Mouse (Mus musculus): ENCODE data around the gene St6galnac5. TPM values are rescaled to one million over a fixed set of nuclear protein-coding genes. Genes with fewer than 3 reads are reported as not detected.
A peak's percentile ranks its signal among the peaks of the same experiment; 100 is the strongest.

St6galnac5 gene
- polyA plus RNA-seq, 1 experiment from 2014 or later, result 25.9 TPM

DNA sequence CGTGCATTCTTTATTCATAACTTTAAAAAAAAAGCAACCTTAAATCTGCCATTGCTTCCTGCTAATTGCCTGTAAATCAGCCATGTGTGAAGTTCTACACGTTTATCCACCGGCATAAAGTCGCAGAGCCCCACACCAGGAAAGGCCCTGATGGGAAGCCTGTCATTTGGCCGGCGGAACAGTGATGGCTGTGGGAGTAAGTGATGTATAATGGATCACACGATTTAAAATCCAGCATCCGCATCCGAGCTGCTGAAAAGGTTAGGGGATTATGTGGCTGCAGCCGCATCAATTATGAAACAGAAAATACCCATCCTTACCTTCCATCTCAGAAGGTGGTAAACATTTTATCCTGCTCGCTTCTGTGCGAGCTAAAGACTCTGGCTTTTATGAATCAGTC is 110.0 kb downstream of the St6galnac5 start:
- WGBS, result 24% methylated on average over 12 of the region's 12 CpGs
- Histone ChIP-seq H3K9ac (ENCODE audit: low read depth, low read length) (no peak overlapping the region), H3K36me3 (ENCODE audit: control insufficient read depth, insufficient read depth, low read length) (no peaks in the 10 kb centered on the region), H3K27ac (ENCODE audit: low read length) (peak overlapping the region; percentile 73), H3K4me3 (ENCODE audit: low read depth, low read length) (no peak overlapping the region), H3K27me3 (ENCODE audit: control insufficient read depth, insufficient read depth, low read depth, low read length) (no peaks in the 10 kb centered on the region), H3K4me1 (ENCODE audit: control insufficient read depth, insufficient read depth, low read length) (peaks cover 21% of the 10 kb centered on the region), H3K9me3 (replicated peaks; ENCODE audit: control insufficient read depth, low read length, poor library complexity, severe bottlenecking) (no peaks in the 10 kb centered on the region), H3K4me2 (ENCODE audit: low read length) (peak overlapping the region; percentile 4)
- peak; percentile 60; the same call in 1 of the 2 replicates for ATAC-seq

DNA sequence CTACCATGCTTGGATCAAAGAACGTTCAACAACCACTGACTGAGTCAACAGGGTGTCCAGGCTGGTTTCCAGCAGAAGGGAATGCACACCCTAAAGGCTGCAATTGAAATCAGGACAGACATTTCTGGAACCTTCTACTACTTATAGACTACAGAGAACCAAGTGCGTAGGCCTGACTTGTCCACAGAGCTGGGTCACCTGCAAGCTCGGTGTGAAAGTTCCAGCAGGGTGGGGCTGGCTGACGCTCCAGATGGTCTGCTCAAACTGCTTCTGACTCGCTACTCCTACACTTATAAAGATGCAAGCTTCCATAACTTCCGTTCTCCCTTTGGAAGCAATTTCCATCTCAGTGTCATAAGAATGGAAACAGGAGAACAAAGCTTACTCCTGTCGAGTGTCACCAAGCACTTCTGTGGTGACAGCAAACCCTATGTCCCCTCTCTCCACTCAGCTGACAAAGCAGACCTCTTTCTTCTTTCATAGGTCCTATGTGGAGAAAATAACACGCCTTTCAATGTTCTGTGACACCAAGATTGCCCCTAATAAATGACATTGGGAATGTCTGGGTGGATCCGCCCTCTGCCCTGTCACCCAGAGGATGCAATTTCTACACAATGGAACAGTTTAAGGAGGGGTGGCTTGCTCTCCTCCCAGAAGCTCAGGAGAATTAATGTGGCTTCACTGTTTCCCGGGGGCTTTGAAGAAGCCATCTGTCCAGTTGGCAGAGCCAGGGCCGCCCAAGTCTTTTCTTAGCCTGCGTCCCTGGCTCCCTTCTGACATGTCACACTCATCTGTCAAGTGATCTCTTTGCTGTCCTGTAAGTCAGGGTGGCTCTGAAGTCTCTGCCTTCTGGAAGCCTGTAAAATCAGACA is 114.2 kb downstream of the St6galnac5 start:
- Histone ChIP-seq H3K4me1 (ENCODE audit: control insufficient read depth, insufficient read depth, low read length) (peaks cover 12% of the 10 kb centered on the region), H3K4me2 (ENCODE audit: low read length) (no peak overlapping the region), H3K9ac (ENCODE audit: low read depth, low read length) (no peak overlapping the region), H3K27ac (ENCODE audit: low read length) (no peak overlapping the region), H3K36me3 (ENCODE audit: control insufficient read depth, insufficient read depth, low read length) (no peaks in the 10 kb centered on the region), H3K4me3 (ENCODE audit: low read depth, low read length) (no peak overlapping the region), H3K27me3 (ENCODE audit: control insufficient read depth, insufficient read depth, low read depth, low read length) (no peaks in the 10 kb centered on the region), H3K9me3 (replicated peaks; ENCODE audit: control insufficient read depth, low read length, poor library complexity, severe bottlenecking) (no peaks in the 10 kb centered on the region)
- no peak for ATAC-seq
- WGBS, result 70% methylated on average over 12 of the region's 12 CpGs

DNA sequence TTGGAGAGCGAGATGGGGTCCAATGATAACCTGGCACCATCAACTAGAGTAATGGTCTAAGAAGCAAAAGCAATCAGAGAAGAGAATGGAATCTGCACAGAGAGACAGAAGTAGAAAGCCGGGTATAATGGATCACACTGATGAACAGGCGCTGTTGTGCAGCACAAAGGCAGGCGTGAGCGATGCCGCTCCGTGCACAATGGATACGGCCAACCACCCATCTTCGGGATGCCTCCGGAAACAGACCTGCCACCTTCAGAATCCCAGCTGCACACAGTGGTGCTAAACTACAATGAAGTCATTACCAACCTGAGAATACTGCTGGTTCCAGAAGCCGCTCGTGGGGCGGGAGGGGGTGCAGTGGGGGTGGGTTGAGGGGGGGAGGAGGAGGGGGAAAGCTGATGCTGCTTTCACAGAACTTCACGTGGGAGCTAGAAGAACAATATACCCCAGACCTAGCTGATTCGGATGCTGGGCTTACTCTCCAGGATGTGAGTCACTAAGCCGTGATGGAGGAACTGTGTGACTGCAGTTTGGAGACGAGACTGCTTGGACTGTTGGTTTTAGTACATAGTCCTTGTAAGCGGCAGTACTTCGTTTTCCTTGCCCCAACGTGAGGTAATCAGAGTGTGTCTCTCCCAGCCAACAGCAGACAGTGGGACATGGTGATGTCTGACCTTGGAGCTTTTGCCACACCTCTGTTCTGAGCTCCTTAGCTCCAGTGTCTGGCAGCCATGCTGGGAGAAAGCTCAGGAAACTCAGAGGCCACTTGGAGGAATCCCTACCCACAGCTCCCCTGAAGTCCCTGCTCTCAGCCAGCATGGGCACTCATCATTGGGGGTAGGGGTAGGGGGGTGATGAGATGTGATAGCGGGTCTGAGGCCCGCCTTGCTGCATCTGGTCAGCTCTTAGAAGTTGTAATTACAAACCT is 115.7 kb downstream of the St6galnac5 start:
- 82% methylated on average over 22 of the region's 22 CpGs for WGBS
- no peaks in the 10 kb centered on the region for H3K27me3 ChIP-seq (ENCODE audit: control insufficient read depth, insufficient read depth, low read depth, low read length)
- no peaks in the 10 kb centered on the region for H3K9me3 ChIP-seq (replicated peaks; ENCODE audit: control insufficient read depth, low read length, poor library complexity, severe bottlenecking)
- no peak for ATAC-seq
- H3K27ac ChIP-seq (ENCODE audit: low read length), result 0 out of 2 replicates have a peak overlapping the region, but pooled peaks have one; percentile 7
- no peaks in the 10 kb centered on the region; the same call in 1 of the 2 replicates for H3K4me1 ChIP-seq (ENCODE audit: control insufficient read depth, insufficient read depth, low read length)
- H3K4me2 ChIP-seq (ENCODE audit: low read length), result no peak overlapping the region
- no peak overlapping the region for H3K4me3 ChIP-seq (ENCODE audit: low read depth, low read length)
- H3K36me3 ChIP-seq (ENCODE audit: control insufficient read depth, insufficient read depth, low read length), result no peaks in the 10 kb centered on the region
- H3K9ac ChIP-seq (ENCODE audit: low read depth, low read length), result no peak overlapping the region

DNA sequence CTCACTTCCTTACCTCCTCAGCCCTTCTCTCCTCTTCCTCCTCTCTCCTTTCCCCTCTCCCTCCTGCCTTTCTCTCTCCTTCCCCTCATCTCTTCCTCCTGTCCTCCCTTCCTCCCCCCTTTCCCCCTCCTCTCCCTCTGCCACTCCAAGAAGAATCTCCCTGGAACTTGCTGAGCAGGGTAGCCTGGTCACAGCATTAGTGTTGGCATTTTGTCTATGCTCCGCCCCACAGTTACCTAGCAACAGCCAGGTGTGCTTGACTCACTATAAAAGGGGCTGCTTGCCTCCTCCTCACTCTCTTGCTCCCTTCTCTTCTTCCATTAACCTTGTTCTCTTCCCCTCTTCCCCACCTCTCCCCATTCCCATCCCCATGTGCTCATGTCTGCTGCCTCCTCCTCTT is 120.1 kb downstream of the St6galnac5 start:
- Histone ChIP-seq H3K9ac (ENCODE audit: low read depth, low read length) (no peak overlapping the region), H3K27me3 (ENCODE audit: control insufficient read depth, insufficient read depth, low read depth, low read length) (no peaks in the 10 kb centered on the region), H3K27ac (ENCODE audit: low read length) (no peak overlapping the region), H3K4me2 (ENCODE audit: low read length) (no peak overlapping the region), H3K4me1 (ENCODE audit: control insufficient read depth, insufficient read depth, low read length) (no peaks in the 10 kb centered on the region), H3K36me3 (ENCODE audit: control insufficient read depth, insufficient read depth, low read length) (no peaks in the 10 kb centered on the region), H3K9me3 (replicated peaks; ENCODE audit: control insufficient read depth, low read length, poor library complexity, severe bottlenecking) (no peaks in the 10 kb centered on the region), H3K4me3 (ENCODE audit: low read depth, low read length) (no peak overlapping the region)
- ATAC-seq, result no peak
- 83% methylated on average over 1 of the region's 1 CpGs for WGBS

DNA sequence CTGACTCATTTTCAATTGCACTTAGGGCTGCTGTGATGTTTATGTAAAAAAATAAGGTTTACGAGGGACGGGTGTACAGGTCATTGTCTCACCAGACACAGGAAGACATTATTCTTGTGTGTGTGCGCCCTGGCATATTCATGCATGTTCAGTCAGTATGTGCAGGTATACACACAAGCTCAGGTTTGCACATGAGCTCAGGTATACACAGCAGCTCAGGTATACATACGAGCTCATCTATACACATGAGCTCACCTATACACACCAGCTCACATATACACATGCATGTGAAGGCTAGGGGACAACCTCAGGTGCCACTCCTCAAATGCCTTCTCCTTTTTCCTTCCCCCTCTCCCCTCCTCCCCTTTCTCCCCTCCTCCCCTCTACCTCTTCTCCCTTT is 120.6 kb downstream of the St6galnac5 start:
- no peak for ATAC-seq
- no peak overlapping the region for H3K27ac ChIP-seq (ENCODE audit: low read length)
- H3K36me3 ChIP-seq (ENCODE audit: control insufficient read depth, insufficient read depth, low read length), result no peaks in the 10 kb centered on the region
- H3K9me3 ChIP-seq (replicated peaks; ENCODE audit: control insufficient read depth, low read length, poor library complexity, severe bottlenecking), result no peaks in the 10 kb centered on the region
- H3K4me3 ChIP-seq (ENCODE audit: low read depth, low read length), result no peak overlapping the region
- no peak overlapping the region for H3K9ac ChIP-seq (ENCODE audit: low read depth, low read length)
- no peak overlapping the region for H3K4me2 ChIP-seq (ENCODE audit: low read length)
- 87% methylated on average over 4 of the region's 4 CpGs for whole genome bisulfite sequencing
- peaks cover 2% of the 10 kb centered on the region; the same call in 1 of the 2 replicates for H3K4me1 ChIP-seq (ENCODE audit: control insufficient read depth, insufficient read depth, low read length)
- H3K27me3 ChIP-seq (ENCODE audit: control insufficient read depth, insufficient read depth, low read depth, low read length), result no peaks in the 10 kb centered on the region

DNA sequence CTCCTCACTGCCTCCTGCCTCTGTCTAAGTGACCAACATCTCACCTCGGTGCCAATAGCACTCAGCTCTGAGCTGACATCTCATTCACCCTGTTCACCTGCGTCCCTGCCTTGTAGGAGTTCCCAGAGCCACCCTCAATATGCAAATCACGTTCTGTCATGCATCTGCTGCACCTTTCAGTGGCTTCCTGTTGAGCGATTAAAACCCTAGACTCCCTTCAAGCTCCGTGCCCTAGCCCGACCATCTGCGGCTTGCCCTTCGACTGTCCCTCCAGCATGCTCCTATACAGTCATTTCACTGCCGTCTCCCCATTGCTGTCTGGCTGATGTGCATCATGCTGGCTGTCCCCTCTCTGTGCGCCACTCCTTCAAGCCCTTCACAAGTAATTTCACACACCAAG is 126.0 kb downstream of the St6galnac5 start:
- Histone ChIP-seq H3K27me3 (ENCODE audit: control insufficient read depth, insufficient read depth, low read depth, low read length) (no peaks in the 10 kb centered on the region), H3K4me2 (ENCODE audit: low read length) (no peak overlapping the region), H3K36me3 (ENCODE audit: control insufficient read depth, insufficient read depth, low read length) (no peaks in the 10 kb centered on the region), H3K27ac (ENCODE audit: low read length) (no peak overlapping the region), H3K9me3 (replicated peaks; ENCODE audit: control insufficient read depth, low read length, poor library complexity, severe bottlenecking) (no peaks in the 10 kb centered on the region), H3K4me1 (ENCODE audit: control insufficient read depth, insufficient read depth, low read length) (peaks cover 16% of the 10 kb centered on the region), H3K9ac (ENCODE audit: low read depth, low read length) (no peak overlapping the region), H3K4me3 (ENCODE audit: low read depth, low read length) (no peak overlapping the region)
- 49% methylated on average over 10 of the region's 10 CpGs for WGBS
- no peak for ATAC-seq

DNA sequence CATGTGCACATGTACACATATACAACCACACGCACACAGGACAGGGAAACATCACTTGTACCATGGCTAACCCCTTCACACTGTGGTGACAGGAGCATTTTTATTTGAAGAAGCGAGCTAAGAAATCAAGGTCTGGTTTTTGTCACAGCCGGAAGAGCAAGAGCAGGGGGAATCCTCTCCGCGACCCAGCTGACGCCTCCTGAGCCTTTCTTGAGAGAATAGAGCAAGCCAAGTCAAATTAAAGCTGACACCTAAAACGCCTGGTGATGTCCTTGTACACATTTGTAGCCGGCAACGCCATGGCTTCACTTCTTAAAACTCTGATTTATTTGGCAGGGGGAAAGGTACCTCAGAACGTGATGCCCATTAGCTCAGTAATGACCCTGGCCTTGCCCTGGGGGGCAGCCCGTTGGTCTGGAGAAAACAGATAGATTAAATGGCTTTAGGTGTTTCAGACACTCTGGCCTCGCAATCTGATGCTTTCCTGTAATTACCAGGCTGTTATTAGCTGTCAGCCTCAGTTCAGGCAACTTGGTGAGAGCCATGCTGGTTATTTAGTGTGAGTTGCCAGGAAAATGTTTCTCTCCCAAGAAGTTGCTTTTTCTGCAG is 126.9 kb downstream of the St6galnac5 start:
- Histone ChIP-seq H3K36me3 (ENCODE audit: control insufficient read depth, insufficient read depth, low read length) (no peaks in the 10 kb centered on the region), H3K4me2 (ENCODE audit: low read length) (no peak overlapping the region), H3K27me3 (ENCODE audit: control insufficient read depth, insufficient read depth, low read depth, low read length) (no peaks in the 10 kb centered on the region), H3K9me3 (replicated peaks; ENCODE audit: control insufficient read depth, low read length, poor library complexity, severe bottlenecking) (no peaks in the 10 kb centered on the region), H3K4me3 (ENCODE audit: low read depth, low read length) (no peak overlapping the region), H3K9ac (ENCODE audit: low read depth, low read length) (no peak overlapping the region), H3K27ac (ENCODE audit: low read length) (peak overlapping the region; percentile 5; the same call in 1 of the 2 replicates), H3K4me1 (ENCODE audit: control insufficient read depth, insufficient read depth, low read length) (peaks cover 16% of the 10 kb centered on the region)
- 0 out of 2 replicates have a peak, but pooled peaks have one; percentile 8 for ATAC-seq
- 44% methylated on average over 12 of the region's 12 CpGs for WGBS

DNA sequence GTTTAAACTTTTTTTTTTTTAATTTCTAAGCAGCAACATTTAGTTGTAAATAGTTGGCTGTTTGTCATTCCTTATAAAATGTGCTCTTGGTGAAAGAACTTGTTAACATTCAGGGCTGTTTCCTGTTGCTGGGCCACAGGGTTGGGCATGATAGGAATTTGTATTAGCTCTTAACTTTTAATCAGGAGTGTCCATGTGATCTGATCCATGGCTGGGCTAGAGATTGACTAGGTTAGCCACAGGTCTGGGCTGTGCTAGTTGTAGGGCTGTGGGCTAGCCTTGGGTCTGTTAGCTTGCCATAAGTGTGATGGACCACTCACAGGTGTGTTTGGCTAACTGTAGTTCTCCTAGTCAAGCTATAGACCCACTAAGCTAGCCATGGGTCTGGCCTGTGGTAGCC is 138.1 kb downstream of the St6galnac5 start:
- Histone ChIP-seq H3K27ac (ENCODE audit: low read length) (no peak overlapping the region), H3K4me2 (ENCODE audit: low read length) (no peak overlapping the region), H3K27me3 (ENCODE audit: control insufficient read depth, insufficient read depth, low read depth, low read length) (no peaks in the 10 kb centered on the region), H3K9ac (ENCODE audit: low read depth, low read length) (no peak overlapping the region), H3K36me3 (ENCODE audit: control insufficient read depth, insufficient read depth, low read length) (no peaks in the 10 kb centered on the region), H3K4me3 (ENCODE audit: low read depth, low read length) (no peak overlapping the region), H3K9me3 (replicated peaks; ENCODE audit: control insufficient read depth, low read length, poor library complexity, severe bottlenecking) (no peaks in the 10 kb centered on the region), H3K4me1 (ENCODE audit: control insufficient read depth, insufficient read depth, low read length) (peaks cover 3% of the 10 kb centered on the region; the same call in 1 of the 2 replicates)
- ATAC-seq, result no peak
